Mouse (Mus musculus): Measurements from ENCODE around the gene Zfp784. TPM values are rescaled to one million over a fixed set of nuclear protein-coding genes. Genes with fewer than 3 reads are reported as not detected.
"Not testable (repeated sequence)": the region's sequence is repeated elsewhere in the genome, so short reads cannot be mapped to it uniquely, and the experiment has no call there.

Zfp784 gene
- polyA plus RNA-seq, 1 experiment: 0.09 TPM

DNA sequence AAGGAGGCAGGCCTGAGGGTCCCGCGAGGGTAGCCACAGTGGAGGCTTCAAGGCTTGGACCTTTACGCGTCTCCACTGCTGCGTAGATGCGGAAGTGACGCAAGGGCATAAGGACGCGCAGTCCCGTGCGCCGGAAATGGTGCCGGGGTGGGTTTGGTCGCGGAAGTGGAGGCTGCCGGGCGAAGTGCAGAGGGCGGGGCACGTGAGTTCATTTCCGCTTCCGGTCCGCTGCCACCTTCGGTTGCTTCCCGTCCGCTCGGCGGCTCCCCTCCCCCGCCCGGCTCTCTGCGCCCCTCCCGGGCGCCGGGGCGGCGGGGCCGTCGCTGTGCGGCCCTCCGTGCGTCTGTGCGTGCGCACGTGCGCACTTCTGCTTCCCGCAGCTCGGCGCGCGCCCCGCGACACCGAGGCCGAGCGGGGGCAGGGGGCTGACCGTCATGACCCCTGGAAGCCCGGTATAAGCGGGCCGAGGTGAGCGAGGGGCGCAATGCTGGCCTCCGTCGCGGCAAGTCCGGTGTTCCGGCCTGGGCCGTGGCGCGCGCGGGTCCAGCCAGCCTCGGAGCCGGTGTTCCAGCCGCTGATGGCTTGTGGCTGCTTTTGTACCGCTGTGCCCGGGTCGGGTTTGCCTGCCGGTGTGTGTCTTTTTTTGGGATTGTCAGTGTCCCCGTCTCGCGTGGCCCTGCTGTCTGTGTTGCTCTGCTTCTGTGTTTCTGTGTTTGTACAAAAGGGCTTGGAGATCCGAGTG lies 41.9 kb upstream of the Zfp784 start, which contains the start of gene Epn1:
TSS of gene Epn1 (plus strand) at position 226 of the 742 bp plus-strand sequence.
- no peaks in the 10 kb centered on the region for H3K27me3 ChIP-seq (ENCODE audit: control insufficient read depth)
- peak within 1 kb of the TSS; percentile 100 for H3K4me3 ChIP-seq (replicated peaks)
- H3K9me3 ChIP-seq (ENCODE audit: control insufficient read depth, low read length): no peaks in the 10 kb centered on the region
- TF ChIP-seq GATA1 (IDR thresholded peaks at IDR 0.05; ENCODE audit: low read length) (no peak), TAL1 (IDR thresholded peaks at IDR 0.05; ENCODE audit: low read length) (no peak)
- peaks cover 74% of the 10 kb centered on the region for H3K4me1 ChIP-seq (ENCODE audit: control insufficient read depth)
- peaks cover 78% of the 10 kb centered on the region for H3K36me3 ChIP-seq (ENCODE audit: control insufficient read depth)

DNA sequence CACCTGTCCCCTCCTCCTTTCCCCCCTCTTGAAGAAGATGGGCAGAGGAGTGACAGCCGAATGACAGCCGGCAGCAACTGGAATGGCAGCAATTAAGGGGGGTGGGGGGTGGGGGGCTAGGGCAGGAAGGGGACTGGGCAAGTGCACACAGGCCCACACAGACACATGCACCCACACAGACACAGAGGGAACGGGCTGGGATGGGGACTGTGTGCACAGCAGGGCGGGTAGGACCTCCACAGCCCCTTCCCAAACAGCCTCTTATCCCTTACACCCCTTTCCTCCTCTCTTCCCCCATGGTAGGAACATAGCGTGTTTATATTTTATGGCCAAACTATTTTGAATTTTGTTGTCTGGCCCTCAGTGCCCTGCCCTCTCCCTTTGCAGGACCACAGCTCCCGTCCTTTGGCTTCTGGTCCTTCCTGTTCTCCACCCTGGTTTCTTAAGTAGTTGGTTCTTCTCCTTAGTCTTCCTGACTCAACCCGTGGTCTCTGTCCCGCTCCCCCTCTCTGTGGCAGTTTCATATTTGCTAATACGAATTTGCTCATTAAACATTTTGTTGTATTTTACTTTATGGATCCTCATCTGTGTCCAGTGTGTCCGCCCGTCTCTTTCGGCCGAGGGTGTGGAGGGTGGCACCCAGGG lies 41.2 kb upstream of the Zfp784 start:
- Histone ChIP-seq H3K4me3 (replicated peaks) (peak overlapping the region; percentile 100), H3K4me1 (ENCODE audit: control insufficient read depth) (peaks cover 74% of the 10 kb centered on the region), H3K36me3 (ENCODE audit: control insufficient read depth) (peaks cover 78% of the 10 kb centered on the region)
- H3K9me3 ChIP-seq (ENCODE audit: control insufficient read depth, low read length); H3K27me3 ChIP-seq (ENCODE audit: control insufficient read depth): not testable (repeated sequence)

GRCm38 (mm10) chr7:5076931-5077330 lies 38.7 kb upstream of the Zfp784 start:
- peaks cover 80% of the 10 kb centered on the region for H3K4me1 ChIP-seq (ENCODE audit: control insufficient read depth)
- H3K36me3 ChIP-seq (ENCODE audit: control insufficient read depth): peaks cover 80% of the 10 kb centered on the region
- H3K9me3 ChIP-seq (ENCODE audit: control insufficient read depth, low read length): no peaks in the 10 kb centered on the region

DNA sequence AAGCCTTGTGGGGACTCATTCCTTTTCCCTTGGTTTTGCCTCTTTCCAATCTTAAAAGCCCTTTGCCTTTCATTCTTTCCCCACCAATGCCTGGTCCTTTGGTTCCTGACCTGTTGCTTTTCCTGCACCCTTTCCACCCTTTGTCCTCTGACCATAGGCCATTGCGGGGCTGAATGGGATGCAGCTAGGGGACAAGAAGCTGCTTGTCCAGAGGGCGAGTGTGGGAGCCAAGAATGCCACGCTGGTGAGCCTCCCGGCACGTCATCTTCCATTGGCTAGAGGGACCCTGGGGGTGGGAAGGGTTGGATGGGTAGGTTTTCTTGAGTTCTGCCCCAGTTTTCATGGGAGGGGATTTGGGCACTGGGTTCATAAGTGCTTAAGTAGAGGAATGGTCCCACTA lies 36.7 kb upstream of the Zfp784 start:
- H3K27me3 ChIP-seq (ENCODE audit: control insufficient read depth): no peaks in the 10 kb centered on the region
- peaks cover 88% of the 10 kb centered on the region for H3K4me1 ChIP-seq (ENCODE audit: control insufficient read depth)
- H3K9me3 ChIP-seq (ENCODE audit: control insufficient read depth, low read length): no peaks in the 10 kb centered on the region
- peaks cover 97% of the 10 kb centered on the region for H3K36me3 ChIP-seq (ENCODE audit: control insufficient read depth)
- TF ChIP-seq TAL1 (IDR thresholded peaks at IDR 0.05; ENCODE audit: low read length) (no peak), GATA1 (IDR thresholded peaks at IDR 0.05; ENCODE audit: low read length) (no peak)
- H3K4me3 ChIP-seq (replicated peaks): no peak overlapping the region

More at GRCm38 (mm10) chr7:5076931-5077330, 38.7 kb upstream of the Zfp784 start:
- Histone ChIP-seq H3K4me3 (replicated peaks) (peak overlapping the region; percentile 30), H3K27me3 (ENCODE audit: control insufficient read depth) (no peaks in the 10 kb centered on the region)
- no peak; the same call in 2 of the 3 replicates for TF ChIP-seq TAL1 (IDR thresholded peaks at IDR 0.05; ENCODE audit: low read length)
- TF ChIP-seq GATA1 (IDR thresholded peaks at IDR 0.05; ENCODE audit: low read length): no peak; the same call in 1 of the 2 replicates

- H3K9me3 ChIP-seq (ENCODE audit: control insufficient read depth, low read length): no peaks in the 10 kb centered on the region
- TF ChIP-seq GATA1 (IDR thresholded peaks at IDR 0.05; ENCODE audit: low read length) (peak; percentile 92), TAL1 (IDR thresholded peaks at IDR 0.05; ENCODE audit: low read length) (no peak)
- H3K36me3 ChIP-seq (ENCODE audit: control insufficient read depth): peaks cover 99% of the 10 kb centered on the region
- H3K27me3 ChIP-seq (ENCODE audit: control insufficient read depth): no peaks in the 10 kb centered on the region
- peaks cover 87% of the 10 kb centered on the region for H3K4me1 ChIP-seq (ENCODE audit: control insufficient read depth)
- peak overlapping the region; percentile 44 for H3K4me3 ChIP-seq (replicated peaks)
Observed at GRCm38 (mm10) chr7:5073586-5073985, 35.3 kb upstream of the Zfp784 start.

- H3K9me3 ChIP-seq (ENCODE audit: control insufficient read depth, low read length): no peaks in the 10 kb centered on the region
- H3K4me3 ChIP-seq (replicated peaks): no peak overlapping the region
- TF ChIP-seq GATA1 (IDR thresholded peaks at IDR 0.05; ENCODE audit: low read length) (no peak), TAL1 (IDR thresholded peaks at IDR 0.05; ENCODE audit: low read length) (no peak)
- peaks cover 64% of the 10 kb centered on the region for H3K36me3 ChIP-seq (ENCODE audit: control insufficient read depth)
- H3K27me3 ChIP-seq (ENCODE audit: control insufficient read depth): peaks cover 2% of the 10 kb centered on the region; the same call in 1 of the 2 replicates
- H3K4me1 ChIP-seq (ENCODE audit: control insufficient read depth): peaks cover 74% of the 10 kb centered on the region
Observed at GRCm38 (mm10) chr7:5064886-5065285, 26.6 kb upstream of the Zfp784 start.

- Histone ChIP-seq H3K4me3 (replicated peaks) (peak overlapping the region; percentile 92), H3K36me3 (ENCODE audit: control insufficient read depth) (peaks cover 40% of the 10 kb centered on the region), H3K9me3 (ENCODE audit: control insufficient read depth, low read length) (no peaks in the 10 kb centered on the region; the same call in 1 of the 2 replicates), H3K4me1 (ENCODE audit: control insufficient read depth) (peaks cover 66% of the 10 kb centered on the region), H3K27me3 (ENCODE audit: control insufficient read depth) (peaks cover 24% of the 10 kb centered on the region)
- no peak for TF ChIP-seq TAL1 (IDR thresholded peaks at IDR 0.05; ENCODE audit: low read length)
- TF ChIP-seq GATA1 (IDR thresholded peaks at IDR 0.05; ENCODE audit: low read length): no peak
Observed at GRCm38 (mm10) chr7:5062360-5063001, 24.2 kb upstream of the Zfp784 start.

DNA sequence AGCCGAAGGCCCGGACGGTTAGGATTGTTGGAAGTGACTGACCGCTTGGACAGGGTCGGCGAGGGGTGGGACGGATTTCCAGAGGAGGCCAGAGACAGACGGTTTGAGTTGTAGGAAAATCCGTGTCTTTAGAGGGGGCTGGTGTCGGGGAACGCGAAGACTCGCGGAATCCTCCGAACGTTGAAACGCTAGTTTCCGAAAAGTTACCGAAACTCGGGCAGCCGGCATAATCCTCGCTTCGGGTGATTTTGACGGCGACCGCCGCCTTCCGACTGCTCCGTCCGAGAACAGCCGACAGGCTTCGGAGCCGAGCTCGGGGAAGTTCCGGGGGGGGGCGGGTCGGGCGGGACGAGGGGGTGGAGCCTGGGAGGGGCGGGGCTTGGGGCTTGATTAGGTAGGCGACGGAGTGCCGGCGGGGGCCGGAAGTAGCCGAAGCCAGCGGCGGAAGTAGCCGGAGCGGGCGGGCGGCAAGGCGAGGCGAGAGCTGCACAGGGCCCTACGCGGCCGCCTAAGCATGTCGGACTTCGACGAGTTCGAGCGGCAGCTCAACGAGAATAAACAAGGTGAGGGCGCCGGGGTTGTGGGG lies 23.6 kb upstream of the Zfp784 start, which contains the start of gene U2af2:
TSS of gene U2af2 (plus strand) at position 370 of the 586 bp plus-strand sequence.
- no peak for TF ChIP-seq GATA1 (IDR thresholded peaks at IDR 0.05; ENCODE audit: low read length)
- TF ChIP-seq TAL1 (IDR thresholded peaks at IDR 0.05; ENCODE audit: low read length): no peak
- peaks cover 62% of the 10 kb centered on the region for H3K4me1 ChIP-seq (ENCODE audit: control insufficient read depth)
- H3K36me3 ChIP-seq (ENCODE audit: control insufficient read depth): peaks cover 34% of the 10 kb centered on the region
- peaks cover 30% of the 10 kb centered on the region for H3K27me3 ChIP-seq (ENCODE audit: control insufficient read depth)
- peaks cover 2% of the 10 kb centered on the region; the same call in 1 of the 2 replicates for H3K9me3 ChIP-seq (ENCODE audit: control insufficient read depth, low read length)
- peak within 1 kb of the TSS; percentile 92 for H3K4me3 ChIP-seq (replicated peaks)

Data from erythroblast, embryonic 14.5 days (primary cell).